Mouse (Mus musculus): Measurements from ENCODE around the gene Sik3. TPM values are rescaled to one million over a fixed set of nuclear protein-coding genes. Genes with fewer than 3 reads are reported as not detected.

Gene Sik3
- polyA plus RNA-seq, 1 experiment from 2014 or later = 5.0 TPM

GRCm38 (mm10) chr9:46261131-46261530, 248.5 kb downstream of the Sik3 start:
- Histone ChIP-seq H3K36me3 (replicated peaks; ENCODE audit: insufficient read depth, low read length) (no peaks in the 10 kb centered on the region), H3K9me3 (ENCODE audit: low read length) (no peaks in the 10 kb centered on the region), H3K9ac (replicated peaks) (no peak overlapping the region), H3K4me3 (ENCODE audit: low read depth, low read length) (no peak overlapping the region), H3K4me1 (ENCODE audit: insufficient read depth) (peaks cover 23% of the 10 kb centered on the region), H3K4me2 (ENCODE audit: low read depth, low read length) (no peak overlapping the region), H3K27ac (ENCODE audit: low read depth) (no peak overlapping the region; the same call in 1 of the 2 replicates), H3K27me3 (ENCODE audit: insufficient read depth, low read length) (no peaks in the 10 kb centered on the region)
- TF ChIP-seq EP300 (IDR thresholded peaks at IDR 0.05; ENCODE audit: low read depth) = no peak
- no peak for TF ChIP-seq CTCF (IDR thresholded peaks at IDR 0.05; ENCODE audit: low read depth)
- WGBS (ENCODE audit: insufficient replicate concordance) = 70% methylated on average over 7 of the region's 7 CpGs
- ATAC-seq (no peak), DNase-seq (no peak)

GRCm38 (mm10) chr9:46268343-46268873, 255.8 kb downstream of the Sik3 start, which contains the start of gene Apoa5:
Apoa5 (plus strand) TSS chr9:46268633.
- H3K27ac ChIP-seq (ENCODE audit: low read depth) = peak within 1 kb of the TSS; percentile 88

GRCm38 (mm10) chr9:46269125-46269524, 256.5 kb downstream of the Sik3 start:
- DNase-seq (no peak), ATAC-seq (no peak)
- H3K4me1 ChIP-seq (ENCODE audit: insufficient read depth) = peaks cover 9% of the 10 kb centered on the region; the same call in 1 of the 2 replicates
- peak overlapping the region; percentile 63 for H3K9ac ChIP-seq (replicated peaks)
- H3K4me2 ChIP-seq (ENCODE audit: low read depth, low read length) = peak overlapping the region; percentile 65
- H3K4me3 ChIP-seq (ENCODE audit: low read depth, low read length) = peak overlapping the region; percentile 38
- no peaks in the 10 kb centered on the region for H3K9me3 ChIP-seq (ENCODE audit: low read length)
- 87% methylated on average over 5 of the region's 5 CpGs for WGBS (ENCODE audit: insufficient replicate concordance)
- H3K36me3 ChIP-seq (replicated peaks; ENCODE audit: insufficient read depth, low read length) = no peaks in the 10 kb centered on the region; the same call in 1 of the 2 replicates
- no peaks in the 10 kb centered on the region for H3K27me3 ChIP-seq (ENCODE audit: insufficient read depth, low read length)
- peak overlapping the region; percentile 79 for H3K27ac ChIP-seq (ENCODE audit: low read depth)
- no peak for TF ChIP-seq CTCF (IDR thresholded peaks at IDR 0.05; ENCODE audit: low read depth)
- TF ChIP-seq EP300 (IDR thresholded peaks at IDR 0.05; ENCODE audit: low read depth) = no peak

More at GRCm38 (mm10) chr9:46268343-46268873, 255.8 kb downstream of the Sik3 start, which contains the start of gene Apoa5:
- peak within 1 kb of the TSS; percentile 63 for H3K9ac ChIP-seq (replicated peaks)
- no peaks in the 10 kb centered on the region for H3K9me3 ChIP-seq (ENCODE audit: low read length)
- no peaks in the 10 kb centered on the region; the same call in 1 of the 2 replicates for H3K36me3 ChIP-seq (replicated peaks; ENCODE audit: insufficient read depth, low read length)
- H3K4me2 ChIP-seq (ENCODE audit: low read depth, low read length) = peak within 1 kb of the TSS; percentile 65
- ATAC-seq (peak; percentile 52), DNase-seq (peak; percentile 66)
- H3K4me1 ChIP-seq (ENCODE audit: insufficient read depth) = peaks cover 9% of the 10 kb centered on the region; the same call in 1 of the 2 replicates
- H3K27me3 ChIP-seq (ENCODE audit: insufficient read depth, low read length) = no peaks in the 10 kb centered on the region
- 39% methylated on average over 7 of the region's 7 CpGs for WGBS (ENCODE audit: insufficient replicate concordance)
- peak; percentile 75; the same call in 1 of the 2 replicates for TF ChIP-seq EP300 (IDR thresholded peaks at IDR 0.05; ENCODE audit: low read depth)
- TF ChIP-seq CTCF (IDR thresholded peaks at IDR 0.05; ENCODE audit: low read depth) = no peak
- peak within 1 kb of the TSS; percentile 38 for H3K4me3 ChIP-seq (ENCODE audit: low read depth, low read length)

- DNase-seq = no peak
- no peak for ATAC-seq
- H3K9ac ChIP-seq (replicated peaks) = peak overlapping the region; percentile 63; the same call in 1 of the 2 replicates
- no peaks in the 10 kb centered on the region for H3K9me3 ChIP-seq (ENCODE audit: low read length)
- peak overlapping the region; percentile 38 for H3K4me3 ChIP-seq (ENCODE audit: low read depth, low read length)
- peaks cover 15% of the 10 kb centered on the region for H3K4me1 ChIP-seq (ENCODE audit: insufficient read depth)
- TF ChIP-seq CTCF (IDR thresholded peaks at IDR 0.05; ENCODE audit: low read depth) = no peak
- no peak for TF ChIP-seq EP300 (IDR thresholded peaks at IDR 0.05; ENCODE audit: low read depth)
- peak overlapping the region; percentile 44; the same call in 1 of the 2 replicates for H3K27ac ChIP-seq (ENCODE audit: low read depth)
- 90% methylated on average over 4 of the region's 4 CpGs for WGBS (ENCODE audit: insufficient replicate concordance)
- peaks cover 12% of the 10 kb centered on the region for H3K36me3 ChIP-seq (replicated peaks; ENCODE audit: insufficient read depth, low read length)
- H3K27me3 ChIP-seq (ENCODE audit: insufficient read depth, low read length) = no peaks in the 10 kb centered on the region
- peak overlapping the region; percentile 65 for H3K4me2 ChIP-seq (ENCODE audit: low read depth, low read length)
Measured at GRCm38 (mm10) chr9:46270782-46271181, 258.2 kb downstream of the Sik3 start.

GRCm38 (mm10) chr9:46272070-46272469, 259.4 kb downstream of the Sik3 start:
- H3K9ac ChIP-seq (replicated peaks) = no peak overlapping the region
- H3K4me1 ChIP-seq (ENCODE audit: insufficient read depth) = peaks cover 15% of the 10 kb centered on the region
- DNase-seq (peak; percentile 49), ATAC-seq (peak; percentile 16)
- TF ChIP-seq EP300 (IDR thresholded peaks at IDR 0.05; ENCODE audit: low read depth) = no peak
- TF ChIP-seq CTCF (IDR thresholded peaks at IDR 0.05; ENCODE audit: low read depth) = no peak
- H3K4me2 ChIP-seq (ENCODE audit: low read depth, low read length) = peak overlapping the region; percentile 72
- no peaks in the 10 kb centered on the region for H3K27me3 ChIP-seq (ENCODE audit: insufficient read depth, low read length)
- peak overlapping the region; percentile 82 for H3K27ac ChIP-seq (ENCODE audit: low read depth)
- whole genome bisulfite sequencing (ENCODE audit: insufficient replicate concordance) = 45% methylated on average over 9 of the region's 9 CpGs
- H3K9me3 ChIP-seq (ENCODE audit: low read length) = no peaks in the 10 kb centered on the region
- peak overlapping the region; percentile 67; the same call in 1 of the 2 replicates for H3K4me3 ChIP-seq (ENCODE audit: low read depth, low read length)
- H3K36me3 ChIP-seq (replicated peaks; ENCODE audit: insufficient read depth, low read length) = peaks cover 25% of the 10 kb centered on the region

- Histone ChIP-seq H3K36me3 (replicated peaks; ENCODE audit: insufficient read depth, low read length) (peaks cover 33% of the 10 kb centered on the region), H3K9ac (replicated peaks) (peak within 1 kb of the TSS; percentile 78), H3K4me3 (ENCODE audit: low read depth, low read length) (peak within 1 kb of the TSS; percentile 67), H3K4me1 (ENCODE audit: insufficient read depth) (peaks cover 14% of the 10 kb centered on the region), H3K27ac (ENCODE audit: low read depth) (peak within 1 kb of the TSS; percentile 82), H3K9me3 (ENCODE audit: low read length) (no peaks in the 10 kb centered on the region), H3K27me3 (ENCODE audit: insufficient read depth, low read length) (no peaks in the 10 kb centered on the region), H3K4me2 (ENCODE audit: low read depth, low read length) (peak within 1 kb of the TSS; percentile 72)
- DNase-seq (peak; percentile 91), ATAC-seq (peak; percentile 79)
- 4% methylated on average over 45 of the region's 45 CpGs for WGBS (ENCODE audit: insufficient replicate concordance)
- TF ChIP-seq EP300 (IDR thresholded peaks at IDR 0.05; ENCODE audit: low read depth) = peak; percentile 42; the same call in 1 of the 2 replicates
- peak; percentile 70 for TF ChIP-seq CTCF (IDR thresholded peaks at IDR 0.05; ENCODE audit: low read depth)
Measured at GRCm38 (mm10) chr9:46272677-46273454, 260.2 kb downstream of the Sik3 start, which contains the start of gene Zpr1. Zpr1 (plus strand) TSS chr9:46273064.

Other genes starting within 250 kb of the Sik3 start
- 6.1 and 6.6 TPM in 2 replicates for gene Cep164, start 184.1 kb upstream of the Sik3 start, polyA plus RNA-seq (2015; fragmentation: Nextera tagmentation; extraction: Ambion mirVana)
- 8.3 and 10.7 TPM in 2 replicates for gene Bace1, start 174.2 kb upstream of the Sik3 start, polyA plus RNA-seq (2015; fragmentation: Nextera tagmentation; extraction: Ambion mirVana)
- 5.8 and 6.8 TPM in 2 replicates for gene Pcsk7, start 106.3 kb upstream of the Sik3 start, polyA plus RNA-seq (2015; fragmentation: Nextera tagmentation; extraction: Ambion mirVana)
- 13.0 and 15.9 TPM in 2 replicates for gene Rnf214, start 105.9 kb upstream of the Sik3 start, polyA plus RNA-seq (2015; fragmentation: Nextera tagmentation; extraction: Ambion mirVana)
- 3.6 and 5.2 TPM in 2 replicates for gene Tagln, start 76.8 kb upstream of the Sik3 start, polyA plus RNA-seq (2015; fragmentation: Nextera tagmentation; extraction: Ambion mirVana)
- 23.5 and 23.6 TPM in 2 replicates for gene Sidt2, start 57.6 kb upstream of the Sik3 start, polyA plus RNA-seq (2015; fragmentation: Nextera tagmentation; extraction: Ambion mirVana)
- gene Pafah1b2, start 130 bp upstream of the Sik3 start, polyA plus RNA-seq (2015; fragmentation: Nextera tagmentation; extraction: Ambion mirVana) = 35.8 and 42.6 TPM in 2 replicates
- gene Apoa1, start 215.8 kb downstream of the Sik3 start, polyA plus RNA-seq (2015; fragmentation: Nextera tagmentation; extraction: Ambion mirVana) = 27,203 and 27,647 TPM in 2 replicates
- gene Apoc3, start 222.8 kb downstream of the Sik3 start, polyA plus RNA-seq (2015; fragmentation: Nextera tagmentation; extraction: Ambion mirVana) = 453 and 541 TPM in 2 replicates
- gene Apoa4, start 227.9 kb downstream of the Sik3 start, polyA plus RNA-seq (2015; fragmentation: Nextera tagmentation; extraction: Ambion mirVana) = 256 and 423 TPM in 2 replicates

Measured in liver, postnatal 0 days (tissue).